Mouse (Mus musculus) spleen, adult 2 months (tissue): Measurements from ENCODE around the gene Aqp2.

Source experiments
- CTCF ChIP-seq: fragments of 200-500 bp; IDR thresholded peaks from 2 replicates; pipeline ENCODE4 v1.5.1; 2011; ENCODE audit warnings: mild to moderate bottlenecking, inconsistent platforms; ENCODE audit not compliant: insufficient read depth, insufficient read length, insufficient replicate concordance; ENCODE audit errors: extremely low read depth
- POLR2A ChIP-seq: fragments of 200-500 bp; IDR thresholded peaks from 2 replicates; pipeline ENCODE4 v1.6.1; 2011; ENCODE audit warnings: low read depth, low read length, inconsistent platforms

- no peak for TF ChIP-seq CTCF
- TF ChIP-seq POLR2A = no peak
These were observed 10.4 kb downstream of the Aqp2 start for GRCm38 (mm10) chr15:99589237-99589636.
